Mouse (Mus musculus): Measurements from ENCODE around the gene Pex7. TPM values are rescaled to one million over a fixed set of nuclear protein-coding genes. Genes with fewer than 3 reads are reported as not detected.

Pex7 gene
- polyA plus RNA-seq (2015; fragmentation: Nextera tagmentation; extraction: Ambion mirVana): 39.1 and 40.4 TPM in 2 replicates

GRCm38 (mm10) chr10:19907246-19907804 is at the start of gene Pex7:
Gene Pex7 (minus strand): TSS chr10:19907689.
- Histone ChIP-seq H3K4me1 (ENCODE audit: insufficient read depth, low read length) (no peaks in the 10 kb centered on the region), H3K27ac (ENCODE audit: low read length) (peak within 1 kb of the TSS; percentile 98), H3K9ac (replicated peaks; ENCODE audit: low read length) (peak within 1 kb of the TSS; percentile 92), H3K27me3 (ENCODE audit: insufficient read depth, low read length) (no peaks in the 10 kb centered on the region), H3K9me3 (ENCODE audit: low read length) (no peaks in the 10 kb centered on the region), H3K4me3 (ENCODE audit: low read length) (peak within 1 kb of the TSS; percentile 78), H3K4me2 (replicated peaks; ENCODE audit: low read depth, low read length) (peak within 1 kb of the TSS; percentile 51), H3K36me3 (ENCODE audit: insufficient read depth, low read length) (no peaks in the 10 kb centered on the region)
- peak; percentile 97 for ATAC-seq (ENCODE audit: low FRiP score, low TSS enrichment)
- under 1% methylated on average over 60 of the region's 60 CpGs for WGBS

GRCm38 (mm10) chr10:19956745-19957144 is 49.3 kb upstream of the Pex7 start:
- Histone ChIP-seq H3K36me3 (ENCODE audit: insufficient read depth, low read length) (no peaks in the 10 kb centered on the region), H3K4me2 (replicated peaks; ENCODE audit: low read depth, low read length) (no peak overlapping the region), H3K9ac (replicated peaks; ENCODE audit: low read length) (no peak overlapping the region), H3K4me3 (ENCODE audit: low read length) (no peak overlapping the region), H3K4me1 (ENCODE audit: insufficient read depth, low read length) (peaks cover 11% of the 10 kb centered on the region), H3K27ac (ENCODE audit: low read length) (no peak overlapping the region), H3K27me3 (ENCODE audit: insufficient read depth, low read length) (no peaks in the 10 kb centered on the region), H3K9me3 (ENCODE audit: low read length) (no peaks in the 10 kb centered on the region)
- no peak for ATAC-seq (ENCODE audit: low FRiP score, low TSS enrichment)
- WGBS: 60% methylated on average over 6 of the region's 6 CpGs

DNA sequence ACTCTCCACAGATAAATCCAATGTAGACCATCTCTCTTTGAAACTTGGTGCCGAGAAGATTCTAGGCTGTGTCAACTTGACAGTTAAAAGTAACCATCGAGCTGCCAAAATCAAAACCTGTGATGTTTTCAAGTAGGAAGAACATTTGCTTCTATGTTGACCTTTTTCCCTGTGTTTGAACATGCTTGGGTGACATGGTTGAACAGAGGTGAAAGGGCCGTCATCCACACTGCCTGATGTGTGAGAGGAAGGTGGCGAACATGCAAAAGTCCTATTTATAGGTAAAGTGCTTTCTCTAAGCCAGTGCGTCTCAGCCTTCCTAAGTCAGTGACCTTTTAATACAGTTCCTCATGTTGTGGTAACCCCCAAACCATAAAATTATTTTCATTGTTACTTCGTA is 48.3 kb upstream of the Pex7 start:
- H3K9ac ChIP-seq (replicated peaks; ENCODE audit: low read length): no peak overlapping the region
- H3K9me3 ChIP-seq (ENCODE audit: low read length): no peaks in the 10 kb centered on the region
- WGBS: 82% methylated on average over 6 of the region's 6 CpGs
- H3K4me3 ChIP-seq (ENCODE audit: low read length): no peak overlapping the region
- no peaks in the 10 kb centered on the region for H3K27me3 ChIP-seq (ENCODE audit: insufficient read depth, low read length)
- no peaks in the 10 kb centered on the region for H3K36me3 ChIP-seq (ENCODE audit: insufficient read depth, low read length)
- no peak for ATAC-seq (ENCODE audit: low FRiP score, low TSS enrichment)
- no peak overlapping the region for H3K27ac ChIP-seq (ENCODE audit: low read length)
- no peak overlapping the region for H3K4me2 ChIP-seq (replicated peaks; ENCODE audit: low read depth, low read length)
- peaks cover 11% of the 10 kb centered on the region for H3K4me1 ChIP-seq (ENCODE audit: insufficient read depth, low read length)

- no peak overlapping the region for H3K9ac ChIP-seq (replicated peaks; ENCODE audit: low read length)
- H3K36me3 ChIP-seq (ENCODE audit: insufficient read depth, low read length): no peaks in the 10 kb centered on the region
- H3K27me3 ChIP-seq (ENCODE audit: insufficient read depth, low read length): no peaks in the 10 kb centered on the region
- H3K4me2 ChIP-seq (replicated peaks; ENCODE audit: low read depth, low read length): no peak overlapping the region
- 70% methylated on average over 3 of the region's 3 CpGs for WGBS
- H3K9me3 ChIP-seq (ENCODE audit: low read length): no peaks in the 10 kb centered on the region
- H3K27ac ChIP-seq (ENCODE audit: low read length): no peak overlapping the region
- H3K4me3 ChIP-seq (ENCODE audit: low read length): no peak overlapping the region
- no peak for ATAC-seq (ENCODE audit: low FRiP score, low TSS enrichment)
- H3K4me1 ChIP-seq (ENCODE audit: insufficient read depth, low read length): peaks cover 11% of the 10 kb centered on the region
These were observed 47.1 kb upstream of the Pex7 start for GRCm38 (mm10) chr10:19954572-19954971.

DNA sequence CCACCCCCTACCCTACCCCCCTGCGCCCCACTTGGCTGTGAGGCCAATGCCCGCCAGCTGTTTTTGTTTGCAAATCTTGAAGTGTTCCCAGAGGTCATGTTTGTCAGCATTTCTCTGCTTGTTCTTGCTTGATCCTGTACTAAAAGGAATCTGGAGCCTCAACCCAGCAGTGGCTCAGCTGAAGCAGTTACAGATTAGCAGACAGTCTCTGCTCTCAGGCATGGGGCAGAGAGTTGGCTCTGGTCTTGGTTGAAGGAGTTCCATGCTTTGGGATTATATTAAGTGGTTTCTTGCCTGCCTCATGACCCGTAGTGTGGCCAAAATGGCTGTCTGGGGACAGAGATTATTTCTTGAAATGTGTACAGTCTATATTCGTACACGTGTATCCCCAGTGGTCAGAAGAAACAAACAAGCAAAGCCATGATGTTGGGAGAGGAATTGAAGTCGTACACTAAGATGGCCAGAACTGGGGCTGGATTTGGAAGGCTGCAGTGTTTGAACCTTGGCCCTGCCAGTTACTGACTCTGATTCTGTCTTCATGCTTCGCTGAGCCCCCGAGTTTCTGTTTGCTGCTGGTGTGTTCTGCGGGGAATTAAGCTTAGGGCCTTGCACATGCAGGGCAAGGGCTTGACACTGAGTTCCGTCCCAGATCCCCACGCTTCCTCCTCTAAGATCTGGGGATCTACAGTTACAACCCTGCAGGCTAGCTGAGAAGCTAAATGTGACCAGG is 45.7 kb upstream of the Pex7 start:
- ATAC-seq (ENCODE audit: low FRiP score, low TSS enrichment): peak; percentile 62; the same call in 1 of the 2 replicates
- Histone ChIP-seq H3K4me3 (ENCODE audit: low read length) (no peak overlapping the region), H3K27me3 (ENCODE audit: insufficient read depth, low read length) (no peaks in the 10 kb centered on the region), H3K36me3 (ENCODE audit: insufficient read depth, low read length) (no peaks in the 10 kb centered on the region), H3K9me3 (ENCODE audit: low read length) (no peaks in the 10 kb centered on the region), H3K4me1 (ENCODE audit: insufficient read depth, low read length) (peaks cover 11% of the 10 kb centered on the region), H3K4me2 (replicated peaks; ENCODE audit: low read depth, low read length) (no peak overlapping the region), H3K9ac (replicated peaks; ENCODE audit: low read length) (no peak overlapping the region), H3K27ac (ENCODE audit: low read length) (peak overlapping the region; percentile 65)
- WGBS: 74% methylated on average over 11 of the region's 11 CpGs

GRCm38 (mm10) chr10:19949106-19949505 is 41.6 kb upstream of the Pex7 start:
- Histone ChIP-seq H3K36me3 (ENCODE audit: insufficient read depth, low read length) (no peaks in the 10 kb centered on the region), H3K9me3 (ENCODE audit: low read length) (no peaks in the 10 kb centered on the region), H3K4me1 (ENCODE audit: insufficient read depth, low read length) (peaks cover 8% of the 10 kb centered on the region; the same call in 1 of the 2 replicates), H3K9ac (replicated peaks; ENCODE audit: low read length) (no peak overlapping the region), H3K4me3 (ENCODE audit: low read length) (no peak overlapping the region), H3K27ac (ENCODE audit: low read length) (no peak overlapping the region), H3K27me3 (ENCODE audit: insufficient read depth, low read length) (no peaks in the 10 kb centered on the region), H3K4me2 (replicated peaks; ENCODE audit: low read depth, low read length) (no peak overlapping the region)
- no peak for ATAC-seq (ENCODE audit: low FRiP score, low TSS enrichment)
- WGBS: 80% methylated on average over 4 of the region's 4 CpGs

GRCm38 (mm10) chr10:19948381-19948780 is 40.9 kb upstream of the Pex7 start:
- H3K36me3 ChIP-seq (ENCODE audit: insufficient read depth, low read length): no peaks in the 10 kb centered on the region
- no peak overlapping the region for H3K27ac ChIP-seq (ENCODE audit: low read length)
- ATAC-seq (ENCODE audit: low FRiP score, low TSS enrichment): no peak
- H3K4me1 ChIP-seq (ENCODE audit: insufficient read depth, low read length): peaks cover 8% of the 10 kb centered on the region; the same call in 1 of the 2 replicates
- H3K4me3 ChIP-seq (ENCODE audit: low read length): no peak overlapping the region
- H3K4me2 ChIP-seq (replicated peaks; ENCODE audit: low read depth, low read length): no peak overlapping the region
- no peaks in the 10 kb centered on the region for H3K27me3 ChIP-seq (ENCODE audit: insufficient read depth, low read length)
- H3K9ac ChIP-seq (replicated peaks; ENCODE audit: low read length): no peak overlapping the region
- 95% methylated on average over 11 of the region's 11 CpGs for WGBS
- no peaks in the 10 kb centered on the region for H3K9me3 ChIP-seq (ENCODE audit: low read length)

GRCm38 (mm10) chr10:19947901-19948300 is 40.4 kb upstream of the Pex7 start:
- no peak overlapping the region for H3K4me2 ChIP-seq (replicated peaks; ENCODE audit: low read depth, low read length)
- peaks cover 3% of the 10 kb centered on the region; the same call in 1 of the 2 replicates for H3K4me1 ChIP-seq (ENCODE audit: insufficient read depth, low read length)
- no peak overlapping the region for H3K9ac ChIP-seq (replicated peaks; ENCODE audit: low read length)
- H3K9me3 ChIP-seq (ENCODE audit: low read length): no peaks in the 10 kb centered on the region
- H3K4me3 ChIP-seq (ENCODE audit: low read length): no peak overlapping the region
- ATAC-seq (ENCODE audit: low FRiP score, low TSS enrichment): no peak
- H3K27me3 ChIP-seq (ENCODE audit: insufficient read depth, low read length): no peaks in the 10 kb centered on the region
- 90% methylated on average over 5 of the region's 5 CpGs for WGBS
- H3K36me3 ChIP-seq (ENCODE audit: insufficient read depth, low read length): no peaks in the 10 kb centered on the region
- no peak overlapping the region for H3K27ac ChIP-seq (ENCODE audit: low read length)

DNA sequence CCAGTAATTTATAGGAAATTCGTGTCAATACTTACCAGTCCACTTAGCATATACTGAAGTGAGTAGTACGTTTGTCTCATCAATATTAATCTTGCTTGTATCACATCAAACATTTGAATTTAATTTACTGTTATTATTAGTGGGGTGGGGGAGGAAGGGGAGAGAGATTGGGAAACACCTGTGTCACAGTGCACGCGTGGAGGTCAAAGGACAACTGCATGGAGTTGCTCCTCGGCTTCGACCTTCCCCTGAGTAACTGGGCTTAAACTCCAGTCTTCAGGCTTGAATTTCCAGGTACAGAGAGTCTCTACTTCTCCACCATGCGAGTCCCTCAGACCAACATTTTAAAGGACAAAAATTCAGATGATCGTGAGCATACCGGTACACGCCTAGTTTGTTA is 40.0 kb upstream of the Pex7 start:
- H3K27me3 ChIP-seq (ENCODE audit: insufficient read depth, low read length): no peaks in the 10 kb centered on the region
- no peak for ATAC-seq (ENCODE audit: low FRiP score, low TSS enrichment)
- H3K36me3 ChIP-seq (ENCODE audit: insufficient read depth, low read length): no peaks in the 10 kb centered on the region
- no peaks in the 10 kb centered on the region for H3K9me3 ChIP-seq (ENCODE audit: low read length)
- H3K9ac ChIP-seq (replicated peaks; ENCODE audit: low read length): no peak overlapping the region
- H3K4me2 ChIP-seq (replicated peaks; ENCODE audit: low read depth, low read length): no peak overlapping the region
- H3K27ac ChIP-seq (ENCODE audit: low read length): no peak overlapping the region
- H3K4me3 ChIP-seq (ENCODE audit: low read length): no peak overlapping the region
- 89% methylated on average over 10 of the region's 10 CpGs for WGBS
- no peaks in the 10 kb centered on the region for H3K4me1 ChIP-seq (ENCODE audit: insufficient read depth, low read length)

DNA sequence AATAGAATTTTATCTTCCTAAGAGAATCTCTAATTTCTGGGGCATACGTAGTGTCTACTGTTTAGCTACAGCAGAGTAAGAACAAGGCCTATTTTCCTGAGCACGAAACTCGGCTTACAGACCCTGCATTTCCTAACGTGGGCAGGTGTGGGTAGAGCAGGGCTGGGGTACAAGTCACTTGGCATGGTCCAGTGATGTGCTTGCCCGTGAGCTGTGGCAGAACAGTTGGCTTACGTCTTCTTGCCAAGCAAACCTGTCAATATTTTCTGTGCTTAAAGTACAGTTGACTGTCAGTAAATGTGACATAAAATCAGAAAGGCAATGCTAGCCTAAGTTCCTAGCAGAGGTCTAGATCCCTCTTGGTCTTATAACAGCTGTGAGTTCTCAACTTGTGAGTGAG is 39.2 kb upstream of the Pex7 start:
- Histone ChIP-seq H3K27me3 (ENCODE audit: insufficient read depth, low read length) (no peaks in the 10 kb centered on the region), H3K27ac (ENCODE audit: low read length) (no peak overlapping the region), H3K4me1 (ENCODE audit: insufficient read depth, low read length) (peaks cover under 1% of the 10 kb centered on the region; the same call in 1 of the 2 replicates), H3K9me3 (ENCODE audit: low read length) (no peaks in the 10 kb centered on the region), H3K36me3 (ENCODE audit: insufficient read depth, low read length) (no peaks in the 10 kb centered on the region), H3K9ac (replicated peaks; ENCODE audit: low read length) (no peak overlapping the region), H3K4me2 (replicated peaks; ENCODE audit: low read depth, low read length) (no peak overlapping the region), H3K4me3 (ENCODE audit: low read length) (no peak overlapping the region)
- 76% methylated on average over 6 of the region's 6 CpGs for WGBS
- no peak for ATAC-seq (ENCODE audit: low FRiP score, low TSS enrichment)
